Mouse (Mus musculus): ENCODE results near the gene Ascc3.

Gene Ascc3

DNA sequence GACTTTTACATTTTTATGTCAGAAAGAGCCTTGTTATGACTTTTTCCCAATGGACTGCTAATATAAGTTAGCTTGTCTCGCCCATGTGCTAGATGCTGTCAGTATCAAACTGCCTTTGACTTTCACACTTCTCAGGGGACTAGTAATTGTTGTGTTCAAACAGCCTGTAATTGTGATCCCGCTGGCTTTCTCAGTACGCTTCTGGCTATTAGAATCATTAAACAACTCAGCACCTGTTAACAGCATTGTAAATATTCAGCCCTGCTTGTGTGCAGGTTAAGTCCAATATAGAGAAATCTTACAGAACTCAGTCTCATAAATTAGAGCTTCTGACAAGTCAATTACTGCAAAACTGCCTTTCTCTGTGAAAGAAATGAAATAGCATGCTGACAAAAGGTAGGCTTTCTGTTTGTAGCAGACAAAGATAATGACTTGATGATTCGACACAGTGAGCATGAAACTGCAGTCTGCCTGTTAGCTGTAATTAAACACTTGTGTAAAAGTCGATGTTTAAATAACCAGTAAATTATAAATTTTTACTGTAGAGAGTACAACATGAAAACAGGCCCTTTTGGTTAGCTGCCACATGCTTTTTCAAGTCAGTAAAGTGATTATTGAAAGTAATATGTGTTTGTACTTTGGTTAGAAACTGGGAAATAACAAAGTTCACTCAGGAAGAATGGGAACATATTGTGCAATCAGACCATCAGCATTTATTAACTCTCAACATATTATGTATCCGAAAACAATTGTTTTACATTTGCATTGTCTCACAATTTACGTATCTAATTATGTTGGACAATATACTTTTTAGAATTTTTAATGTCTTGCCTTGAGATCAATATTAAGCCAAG, 171.2 kb downstream of the Ascc3 start:
- DNase-seq (ENCODE audit: low read depth): no peak

DNA sequence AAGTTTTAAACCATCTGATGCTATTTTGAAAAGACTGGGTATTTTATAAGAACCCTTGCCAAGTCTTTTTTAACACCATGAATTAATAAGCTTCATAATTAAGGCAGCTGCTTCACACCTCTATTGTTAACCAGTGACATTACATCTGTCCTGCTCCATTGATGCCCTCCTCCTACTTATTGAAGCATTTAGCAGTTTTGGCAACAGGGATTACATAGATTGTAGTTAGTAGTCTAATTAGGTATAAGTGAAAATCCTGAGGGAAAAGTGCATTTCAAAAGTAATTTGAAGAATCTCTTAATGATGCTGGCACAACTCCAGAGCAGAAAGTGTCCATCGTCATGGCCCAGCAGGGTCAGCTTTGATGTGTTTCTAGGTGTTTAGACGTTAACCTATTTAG, 180.3 kb downstream of the Ascc3 start:
- DNase-seq (ENCODE audit: low read depth): no peak

GRCm38 (mm10) chr10:50773846-50774245, 181.4 kb downstream of the Ascc3 start:
- DNase-seq (ENCODE audit: low read depth): no peak

DNA sequence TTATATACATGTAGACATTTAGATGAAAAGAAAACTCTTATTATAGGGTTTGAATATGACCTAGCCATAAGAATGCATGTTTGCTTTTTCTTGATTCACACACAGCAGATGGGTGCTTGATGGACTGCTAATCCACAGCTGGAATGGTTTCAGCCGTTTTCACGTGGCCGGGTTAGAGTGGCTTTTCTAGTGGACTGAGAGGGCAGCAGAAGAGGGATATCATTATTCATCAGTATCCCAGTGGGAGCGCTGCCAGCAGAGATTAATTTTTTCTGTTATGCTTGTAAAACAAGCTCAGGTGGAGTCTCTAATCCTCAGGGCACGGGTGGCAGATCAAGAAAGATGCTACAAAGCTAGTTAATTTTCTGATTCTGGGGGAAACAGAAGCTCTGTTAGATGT, 200.4 kb downstream of the Ascc3 start:
- DNase-seq (ENCODE audit: low read depth): no peak

DNA sequence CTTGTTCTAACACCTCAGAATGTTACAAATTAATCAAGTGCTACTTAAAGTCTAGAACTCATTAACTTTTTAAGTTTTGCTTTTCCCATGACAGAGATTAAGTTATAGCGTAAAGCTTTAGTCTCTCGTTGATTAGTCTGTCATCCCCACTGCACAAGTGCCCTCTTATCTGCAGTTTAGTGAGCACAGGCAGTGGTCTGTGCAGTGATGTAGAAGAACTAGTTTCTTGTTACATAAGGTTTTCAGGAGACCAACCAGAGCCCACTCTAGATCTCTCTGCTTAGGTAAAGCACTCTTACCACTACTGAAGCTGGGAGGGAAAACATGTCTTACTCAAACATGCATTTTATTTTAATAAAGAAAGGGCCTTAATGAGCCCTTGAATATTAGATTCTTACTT, 209.1 kb downstream of the Ascc3 start:
- DNase-seq (ENCODE audit: low read depth): no peak

- DNase-seq (ENCODE audit: low read depth): no peak
These were observed 209.9 kb downstream of the Ascc3 start for GRCm38 (mm10) chr10:50802380-50802779.

GRCm38 (mm10) chr10:50806166-50806565, 213.7 kb downstream of the Ascc3 start:
- no peak for DNase-seq (ENCODE audit: low read depth)

DNA sequence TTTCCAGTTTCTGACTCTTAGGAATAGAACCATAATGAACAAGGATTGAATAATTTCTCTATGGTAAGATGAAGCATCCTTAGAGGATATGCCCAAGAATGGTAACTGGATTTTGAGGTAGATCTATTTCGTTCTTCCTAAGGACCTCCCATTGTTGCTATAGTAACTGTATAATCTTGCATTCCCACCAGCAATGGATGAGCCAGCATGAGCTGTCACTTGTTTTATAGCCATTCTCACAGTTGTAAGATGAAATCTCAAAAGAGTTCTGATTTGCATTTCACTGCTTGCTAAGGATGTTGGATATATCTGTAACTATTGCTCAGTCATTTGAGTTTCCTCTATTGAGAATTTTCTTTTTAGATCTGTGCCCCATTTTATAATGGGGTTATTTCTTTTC, 229.9 kb downstream of the Ascc3 start:
- DNase-seq (ENCODE audit: low read depth): no peak

- no peak for DNase-seq (ENCODE audit: low read depth)
These were observed 234.4 kb downstream of the Ascc3 start for GRCm38 (mm10) chr10:50826829-50827228.

- no peak for DNase-seq (ENCODE audit: low read depth)
These were observed 242.1 kb downstream of the Ascc3 start for GRCm38 (mm10) chr10:50834533-50834932.

DNA sequence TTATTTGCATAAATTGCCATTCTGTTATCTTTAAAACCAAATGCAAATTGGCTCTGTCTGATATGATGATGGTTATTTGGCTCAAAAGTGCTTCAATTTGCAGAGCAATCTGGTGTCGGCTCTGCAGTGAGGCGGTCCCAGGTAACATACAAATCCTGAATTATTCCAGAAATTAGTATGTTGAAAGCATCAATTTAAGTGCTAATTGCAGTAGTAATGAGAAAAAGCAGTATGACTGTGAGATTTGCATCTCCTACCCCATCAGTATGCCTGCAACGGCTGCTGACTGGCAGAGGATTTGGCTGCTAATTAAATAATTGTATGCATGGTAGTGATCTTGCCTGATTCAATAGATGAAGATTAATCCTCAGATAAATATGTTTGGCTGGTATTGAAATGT, 250.9 kb downstream of the Ascc3 start:
- DNase-seq (ENCODE audit: low read depth): no peak

GRCm38 (mm10) chr10:50868202-50868601, 275.7 kb downstream of the Ascc3 start:
- no peak for DNase-seq (ENCODE audit: low read depth)

DNA sequence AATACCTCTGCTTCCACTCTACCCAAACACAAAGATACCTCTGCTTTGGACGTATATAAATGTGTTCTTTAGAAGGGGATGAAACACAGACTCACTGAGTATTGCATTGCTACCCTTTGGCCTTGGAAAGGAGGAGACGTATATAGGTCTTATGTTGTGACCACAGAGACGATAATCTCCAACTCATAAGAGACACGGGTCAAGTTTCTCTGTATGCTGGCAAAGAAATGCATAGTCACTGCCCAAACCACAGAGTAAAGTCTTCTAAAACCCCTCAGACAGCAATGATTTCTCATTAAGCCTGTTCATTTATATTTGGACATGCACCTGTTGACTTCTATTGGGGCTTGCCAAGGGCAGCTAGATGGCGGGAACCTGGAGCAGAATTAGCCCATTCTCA, 284.5 kb downstream of the Ascc3 start:
- DNase-seq (ENCODE audit: low read depth): no peak

- DNase-seq (ENCODE audit: low read depth): no peak
These were observed 289.1 kb downstream of the Ascc3 start for GRCm38 (mm10) chr10:50881476-50882069.

GRCm38 (mm10) chr10:50882366-50882765, 289.9 kb downstream of the Ascc3 start:
- DNase-seq (ENCODE audit: low read depth): no peak

GRCm38 (mm10) chr10:50886305-50886704, 293.8 kb downstream of the Ascc3 start:
- no peak for DNase-seq (ENCODE audit: low read depth)

- DNase-seq (ENCODE audit: low read depth): no peak
These were observed 298.2 kb downstream of the Ascc3 start for GRCm38 (mm10) chr10:50890621-50891020.

GRCm38 (mm10) chr10:50891876-50892711, 299.6 kb downstream of the Ascc3 start:
- no peak for DNase-seq (ENCODE audit: low read depth)

DNA sequence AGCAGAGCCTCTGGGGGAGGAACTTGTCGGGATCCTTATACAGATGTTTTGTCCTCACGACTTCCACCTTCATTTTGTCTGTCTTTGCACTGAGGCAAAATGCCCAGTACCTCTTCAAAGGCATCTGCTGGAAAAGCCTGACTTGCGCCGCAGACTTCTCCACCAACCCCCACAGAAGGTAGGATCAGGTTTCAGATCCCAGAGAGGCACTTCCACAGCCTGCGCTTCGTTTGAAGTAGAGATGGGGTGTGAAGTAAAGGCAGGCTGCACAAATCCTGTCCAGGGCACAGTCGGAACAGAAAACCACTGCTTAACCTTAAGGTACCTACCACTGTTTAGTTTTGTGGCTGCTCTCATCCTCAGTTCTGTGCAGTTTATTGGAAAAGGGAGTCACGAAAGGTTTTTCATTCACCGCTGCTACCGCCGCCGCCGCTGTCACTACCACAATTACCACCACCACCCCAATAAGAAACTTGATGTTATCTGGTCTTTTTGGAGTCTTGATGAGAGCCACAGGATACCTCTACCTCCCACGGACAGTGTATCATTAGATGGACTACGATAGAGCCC, 300.4 kb downstream of the Ascc3 start:
- no peak for DNase-seq (ENCODE audit: low read depth)

- DNase-seq (ENCODE audit: low read depth): no peak
These were observed 301.1 kb downstream of the Ascc3 start for GRCm38 (mm10) chr10:50893546-50893945.

GRCm38 (mm10) chr10:50894170-50894991, 301.9 kb downstream of the Ascc3 start, which contains the start of gene Sim1:
Gene Sim1, plus strand, starts transcription at chr10:50894754.
- peak; percentile 21 for DNase-seq (ENCODE audit: low read depth)
